Mouse (Mus musculus) left cerebral cortex, adult 2 months (tissue): Measurements from ENCODE around the gene Actn3. TPM values are rescaled to one million over a fixed set of nuclear protein-coding genes. Genes with fewer than 3 reads are reported as not detected.
"Not testable (repeated sequence)": the region's sequence is repeated elsewhere in the genome, so short reads cannot be mapped to it uniquely, and the experiment has no call there.

Source experiments
- DNase-seq, 2 experiments: peaks; one replicate each; pipeline ENCODE4 v3.0.0; 2021 to 2022; ENCODE audit warnings: low spot score in 2 of 2, mixed read lengths in 1 of 2; ENCODE audit errors: extremely low spot score in 1 of 2
- H3K27ac ChIP-seq: fragments of 200-600 bp; 2 replicates; pipeline ENCODE4 v1.8.1; 2022
- H3K4me3 ChIP-seq: fragments of 200-600 bp; 2 replicates; pipeline ENCODE4 v1.8.1; 2022
- CTCF ChIP-seq: fragments of 200-600 bp; IDR thresholded peaks from 2 replicates; pipeline ENCODE4 v1.8.1; 2022; ENCODE audit warnings: antibody characterized with exemption, mild to moderate bottlenecking, moderate library complexity
- intact Hi-C: fragments of 180-260 bp; cut with DNase I; formaldehyde crosslinking; loops from one replicate; pipeline ENCODE4 v1.15.1; 2025
- total RNA-seq, 2 experiments: library from RNA; stranded (reverse); gene quantifications; 2 replicates each; pipeline ENCODE4 v1.2.3; 2021

The Actn3 gene
- total RNA-seq, 2 experiments from 2014 or later: 1.4 to 1.5 TPM

DNA sequence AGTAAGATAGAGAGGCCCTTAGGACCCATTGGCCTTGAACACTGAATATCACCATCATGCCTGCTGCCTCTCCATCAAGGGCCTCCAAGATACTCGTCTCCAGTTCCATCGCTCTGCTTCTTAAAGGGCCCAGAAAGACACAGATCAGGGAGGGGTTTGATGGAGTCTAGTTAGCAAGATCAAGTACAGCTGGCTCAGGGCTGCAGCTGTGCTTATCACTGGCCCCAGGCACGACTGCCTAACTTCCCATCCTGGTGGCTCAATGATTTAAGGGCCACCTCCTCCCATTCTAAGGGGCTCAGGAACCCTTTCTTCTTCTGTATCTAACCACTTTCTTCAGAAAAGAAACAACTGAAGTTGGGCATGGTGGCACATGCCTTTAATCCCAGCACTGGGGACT, 14.1 kb upstream of the Actn3 start:
- no peak overlapping the region for H3K27ac ChIP-seq
- intact Hi-C loops: no loop called here
- DNase-seq: no peak
- no peak overlapping the region for H3K4me3 ChIP-seq
- no peak for TF ChIP-seq CTCF

- no peak for TF ChIP-seq CTCF
- no peak for DNase-seq
- Histone ChIP-seq H3K4me3 (no peak overlapping the region), H3K27ac (no peak overlapping the region)
- intact Hi-C loops: no loop called here
Observed at GRCm38 (mm10) chr19:4889791-4890190, 12.1 kb upstream of the Actn3 start.

DNA sequence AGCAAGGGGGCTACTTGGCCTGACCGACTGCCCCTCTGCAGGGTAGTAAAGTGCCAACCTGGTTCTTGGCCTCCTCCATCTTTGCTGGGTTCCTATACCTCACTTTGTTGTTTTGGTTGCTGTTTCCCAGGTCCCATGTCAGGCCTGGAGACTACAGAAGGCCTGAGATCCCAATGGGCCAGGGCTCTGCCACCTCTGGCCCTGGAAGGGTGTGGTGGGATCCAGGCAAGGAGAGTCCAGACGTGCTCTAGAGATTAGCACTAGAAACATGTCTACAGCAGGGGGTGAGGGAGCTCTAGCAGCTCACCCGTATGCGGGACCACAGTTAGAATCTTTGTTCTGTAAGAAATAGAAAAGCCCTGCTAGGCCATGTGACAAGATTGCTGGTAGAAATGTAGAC, 6.3 kb upstream of the Actn3 start:
- intact Hi-C loops: no loop called here
- no peak overlapping the region for H3K27ac ChIP-seq
- H3K4me3 ChIP-seq: no peak overlapping the region
- TF ChIP-seq CTCF: no peak
- DNase-seq: no peak

GRCm38 (mm10) chr19:4879324-4879703, 1.6 kb upstream of the Actn3 start:
- Histone ChIP-seq H3K27ac (no peak overlapping the region), H3K4me3 (peak overlapping the region; percentile 75)
- no peak for TF ChIP-seq CTCF
- DNase-seq: no peak
- intact Hi-C loops: no loop called here

DNA sequence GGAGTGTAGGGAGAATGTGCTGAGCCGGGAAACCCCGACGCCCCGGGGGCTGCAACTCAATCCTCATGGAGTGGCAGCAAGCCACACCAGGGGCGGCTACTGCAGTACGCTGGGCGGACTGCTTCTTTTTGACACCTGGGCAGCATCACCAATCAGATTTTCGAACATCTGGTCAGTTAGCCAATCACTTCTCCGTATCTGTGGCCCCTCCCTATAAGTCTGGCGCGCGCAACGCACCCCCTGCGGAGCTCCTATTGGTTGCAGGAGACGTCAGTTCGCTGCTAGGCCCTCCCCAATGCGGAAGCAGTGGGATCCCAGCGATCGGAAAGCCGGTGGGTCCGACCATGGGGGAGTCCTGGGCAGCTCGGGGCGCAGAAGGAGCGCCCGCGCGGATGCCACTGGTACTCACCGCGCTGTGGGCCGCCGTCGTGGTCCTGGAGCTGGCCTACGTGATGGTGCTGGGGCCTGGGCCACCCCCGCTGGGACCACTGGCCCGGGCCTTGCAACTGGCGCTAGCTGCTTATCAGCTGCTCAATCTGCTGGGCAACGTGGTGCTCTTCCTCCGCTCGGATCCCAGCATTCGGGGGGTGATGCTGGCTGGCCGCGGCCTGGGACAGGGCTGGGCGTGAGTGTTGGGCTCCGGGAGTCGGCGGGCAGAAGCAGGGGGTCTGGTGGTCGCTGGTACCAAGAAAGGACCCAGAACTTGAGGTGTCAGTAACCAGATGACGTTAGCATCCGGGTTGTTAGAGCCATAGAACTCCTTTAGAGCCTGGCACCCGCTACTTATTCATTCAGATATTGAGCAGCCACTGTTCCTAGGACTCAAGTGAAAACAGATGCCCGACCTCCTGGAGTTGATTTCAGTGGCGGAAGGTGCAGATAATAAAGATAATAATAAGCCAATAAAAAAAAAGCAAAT, 955 bp upstream of the Actn3 start, which contains the start of gene Zdhhc24:
TSS of gene Zdhhc24 (plus strand) at position 264 of the 919 bp plus-strand sequence.
- Histone ChIP-seq H3K27ac (peak within 1 kb of the TSS; percentile 90), H3K4me3 (peak within 1 kb of the TSS; percentile 75)
- intact Hi-C loops: no loop called here
- TF ChIP-seq CTCF: no peak; the same call in 1 of the 2 replicates
- DNase-seq: peak; percentile 94 to 98

- no peak for TF ChIP-seq CTCF
- Histone ChIP-seq H3K27ac (no peak overlapping the region), H3K4me3 (no peak overlapping the region)
- intact Hi-C loops: no loop called here
- DNase-seq: no peak
Observed at GRCm38 (mm10) chr19:4876755-4877154, 954 bp downstream of the Actn3 start.

DNA sequence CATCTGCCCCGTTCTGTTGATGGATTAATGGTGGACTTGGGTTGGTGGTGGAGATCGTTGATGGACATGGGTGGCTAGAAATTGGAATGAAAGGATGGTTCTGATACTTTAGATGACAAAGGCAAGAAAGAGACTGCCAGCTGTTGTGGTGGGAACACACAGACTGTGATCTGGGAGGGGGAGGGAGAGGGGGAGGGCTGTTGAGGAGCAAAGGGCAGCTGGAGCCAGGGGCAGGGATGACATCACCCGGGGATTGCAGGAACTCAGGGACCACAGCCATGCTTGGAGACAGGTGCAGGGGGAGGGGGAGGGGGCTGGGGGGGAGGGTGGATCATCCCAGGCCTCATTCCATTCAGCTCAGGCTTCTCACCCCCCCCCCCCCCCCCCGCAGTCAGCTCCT, 1.5 kb downstream of the Actn3 start:
- H3K27ac ChIP-seq: no peak overlapping the region
- DNase-seq: no peak
- TF ChIP-seq CTCF: no peak
- intact Hi-C loops: no loop called here
- no peak overlapping the region for H3K4me3 ChIP-seq

GRCm38 (mm10) chr19:4874613-4875012, 3.1 kb downstream of the Actn3 start:
- DNase-seq, H3K27ac ChIP-seq, intact Hi-C loops, H3K4me3 ChIP-seq: not testable (repeated sequence)

DNA sequence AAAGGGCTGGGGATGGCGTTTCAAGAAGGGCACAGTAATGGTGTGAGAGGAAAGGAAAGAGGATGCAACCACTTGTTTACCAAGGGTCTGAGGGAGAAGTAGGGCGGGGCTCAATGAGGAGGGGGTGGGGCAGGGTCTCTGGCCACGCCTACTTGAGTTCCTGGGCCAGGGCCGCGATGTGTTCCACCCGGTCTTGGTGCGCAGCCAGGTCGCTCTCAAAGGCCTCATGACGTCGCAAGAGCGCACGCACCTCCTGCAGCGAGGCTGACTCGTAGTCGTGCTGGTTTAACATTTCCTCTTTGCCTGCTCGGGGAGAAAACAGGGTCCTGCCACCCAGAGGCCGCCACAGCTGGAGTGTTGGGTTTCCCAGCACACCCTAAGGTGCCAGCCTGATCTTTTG, 12.6 kb downstream of the Actn3 start:
- Histone ChIP-seq H3K4me3 (no peak overlapping the region), H3K27ac (no peak overlapping the region)
- no peak for TF ChIP-seq CTCF
- intact Hi-C loops: no loop called here
- DNase-seq: no peak

- DNase-seq: no peak
- Histone ChIP-seq H3K4me3 (no peak overlapping the region), H3K27ac (no peak overlapping the region)
- intact Hi-C loops: no loop called here
- no peak for TF ChIP-seq CTCF
Observed at GRCm38 (mm10) chr19:4863048-4863447, 14.7 kb downstream of the Actn3 start.

DNA sequence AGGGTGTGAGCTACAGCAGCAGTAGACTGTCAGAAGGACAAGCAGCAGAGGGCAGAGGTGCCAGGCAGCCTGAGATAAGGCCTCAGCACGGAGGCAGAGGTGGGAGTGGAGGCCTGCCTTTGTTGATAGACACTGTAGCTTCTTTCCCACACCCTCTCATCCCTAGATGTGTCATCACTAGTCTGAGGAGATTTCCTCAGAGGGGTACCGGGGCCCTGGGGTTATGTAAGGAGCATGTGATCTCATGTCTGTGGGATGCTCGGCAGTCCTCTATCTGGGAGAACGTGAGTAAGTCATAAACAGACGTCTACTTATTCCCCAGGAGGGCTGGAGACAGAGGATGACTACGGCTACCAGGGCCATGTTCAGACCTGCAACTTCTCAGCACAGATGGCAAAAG, 18.6 kb downstream of the Actn3 start:
- H3K27ac ChIP-seq: no peak overlapping the region
- H3K4me3 ChIP-seq: no peak overlapping the region
- no peak for TF ChIP-seq CTCF
- intact Hi-C loops: no loop called here
- DNase-seq: no peak

- Histone ChIP-seq H3K4me3 (peak overlapping the region; percentile 81), H3K27ac (peak overlapping the region; percentile 88; the same call in 1 of the 2 replicates)
- intact Hi-C loops: no loop called here
- DNase-seq: no peak
- no peak for TF ChIP-seq CTCF
Observed at GRCm38 (mm10) chr19:4855951-4856350, 21.8 kb downstream of the Actn3 start.

- no peak for DNase-seq
- TF ChIP-seq CTCF: no peak
- intact Hi-C loops: no loop called here
- H3K4me3 ChIP-seq: peak overlapping the region; percentile 81
- peak overlapping the region; percentile 88 for H3K27ac ChIP-seq
Observed at GRCm38 (mm10) chr19:4855470-4855820, 22.3 kb downstream of the Actn3 start.
